Mouse (Mus musculus): Measurements from ENCODE around the gene Aqp3.

Aqp3 gene

DNA sequence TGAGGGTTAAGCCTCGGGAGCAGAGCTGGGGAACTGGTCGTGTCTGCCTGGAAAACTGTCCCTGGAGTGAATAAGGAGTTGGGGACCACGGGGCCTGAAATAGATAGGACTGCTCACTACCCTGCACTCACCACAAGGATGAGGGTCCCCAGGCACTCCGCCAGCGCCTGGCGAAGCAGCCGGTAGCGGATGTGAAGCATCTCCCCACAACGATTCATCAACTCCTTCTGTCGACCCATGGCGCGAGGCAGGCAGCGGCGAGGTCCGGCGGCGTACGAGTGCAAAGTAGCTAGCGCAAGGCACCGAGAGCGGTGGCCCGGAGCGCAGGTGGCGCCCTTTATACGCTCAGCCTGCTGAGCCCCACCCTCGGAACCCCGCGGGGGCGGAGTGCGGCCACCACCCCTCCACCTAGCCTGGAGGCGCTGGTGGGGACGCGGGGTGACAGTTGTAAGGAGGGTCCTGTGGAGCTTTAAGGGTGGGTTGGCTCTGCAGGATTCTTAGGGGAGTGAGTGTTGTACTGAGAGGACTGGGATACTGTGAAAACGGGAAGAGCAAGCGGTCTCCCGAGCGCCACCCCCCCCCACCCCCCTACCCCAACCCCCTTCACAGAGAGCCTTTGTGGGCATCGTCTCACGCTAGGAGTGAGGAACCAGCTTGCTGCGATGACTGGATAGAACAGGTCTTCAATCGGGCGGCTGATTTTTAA is at the start of gene Aqp3:
Gene Aqp3 (minus strand): TSS at position 313 of the 706 bp plus-strand sequence.
- DNase-seq, result no peak

DNA sequence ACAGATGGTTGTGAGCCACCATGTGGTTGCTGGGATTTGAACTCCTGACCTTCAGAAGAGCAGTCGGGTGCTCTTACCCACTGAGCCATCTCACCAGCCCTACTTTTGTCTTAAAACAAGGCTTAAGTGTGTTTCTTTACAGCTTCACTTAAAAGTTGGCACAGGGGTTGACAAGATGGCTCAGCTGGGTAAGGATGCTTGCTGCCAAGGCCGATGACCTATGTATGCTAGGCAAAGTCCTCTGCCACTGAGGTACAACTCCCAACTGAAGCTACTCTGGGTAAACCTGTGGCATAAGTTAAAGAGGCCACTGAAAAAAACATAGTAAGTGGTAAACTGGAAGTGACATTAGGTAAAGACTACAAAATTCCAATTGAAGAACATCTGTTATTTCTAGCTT is 44.6 kb upstream of the Aqp3 start:
- no peak for DNase-seq

- no peak for DNase-seq
Observed at GRCm38 (mm10) chr4:41140174-41140875, 42.3 kb upstream of the Aqp3 start.

DNA sequence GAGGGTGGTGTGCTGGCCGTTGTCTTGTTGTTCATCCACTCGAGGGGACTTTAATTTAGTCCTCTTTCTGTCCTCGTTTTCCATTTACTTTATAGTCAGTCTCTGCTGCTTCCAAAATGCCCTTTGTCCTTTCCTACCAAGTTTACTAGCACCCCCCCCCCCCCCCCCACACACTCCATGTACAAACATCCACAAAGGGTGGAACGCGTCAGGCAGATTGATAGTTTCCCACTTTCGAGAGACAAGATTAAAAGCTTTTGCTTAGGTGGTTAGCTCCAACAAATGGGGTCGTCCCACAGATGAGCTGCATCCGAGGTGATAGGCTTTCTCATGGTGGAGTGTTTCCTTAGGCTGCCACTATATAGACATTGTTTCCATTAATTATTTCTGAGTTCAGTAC is 38.8 kb upstream of the Aqp3 start:
- no peak for DNase-seq

DNA sequence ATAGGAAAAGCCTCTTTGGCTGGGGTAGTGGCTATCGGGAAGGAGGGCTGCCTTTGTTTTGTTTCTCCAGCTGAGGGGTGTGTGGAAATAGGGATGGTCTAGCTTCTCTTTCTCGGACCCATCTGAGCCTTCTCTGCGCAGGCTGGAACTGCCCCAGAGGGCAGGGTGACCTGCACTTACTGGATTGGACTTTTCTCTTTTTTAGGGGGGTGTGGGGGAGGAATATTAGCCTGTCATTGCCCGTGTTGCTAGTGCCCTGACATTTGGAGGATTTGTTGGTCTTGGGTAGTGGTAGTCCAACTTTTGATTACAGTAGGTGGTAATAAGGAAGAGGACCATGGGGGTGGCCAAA is 38.4 kb upstream of the Aqp3 start:
- no peak for DNase-seq

GRCm38 (mm10) chr4:41135711-41136453 is 37.9 kb upstream of the Aqp3 start, which contains the start of gene Ube2r2:
Gene Ube2r2 (plus strand): TSS chr4:41135743.
- peak; percentile 37 for DNase-seq

GRCm38 (mm10) chr4:41134935-41135710 is 37.1 kb upstream of the Aqp3 start:
- peak; percentile 77 for DNase-seq

GRCm38 (mm10) chr4:41133529-41134291 is 35.7 kb upstream of the Aqp3 start:
- DNase-seq, result no peak

DNA sequence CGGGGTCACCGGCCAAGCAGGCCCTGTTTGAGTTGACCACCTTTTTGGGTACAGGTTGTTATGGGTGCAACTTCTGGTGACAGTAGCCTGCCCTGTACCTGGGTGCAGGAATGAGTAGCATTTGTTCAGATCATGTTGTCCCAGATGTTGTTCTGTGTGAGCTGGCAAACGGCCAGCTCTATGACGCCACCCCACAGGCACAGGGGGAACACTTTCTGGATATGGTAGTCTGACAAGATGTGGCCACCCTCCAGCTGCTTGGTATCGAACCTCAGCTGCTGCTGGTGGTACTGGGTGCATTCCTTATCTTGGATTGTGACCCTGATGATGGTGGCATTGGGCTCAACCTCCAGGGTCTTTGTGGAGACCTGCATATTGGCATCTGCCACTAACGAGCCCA is 34.5 kb upstream of the Aqp3 start:
- no peak for DNase-seq

DNA sequence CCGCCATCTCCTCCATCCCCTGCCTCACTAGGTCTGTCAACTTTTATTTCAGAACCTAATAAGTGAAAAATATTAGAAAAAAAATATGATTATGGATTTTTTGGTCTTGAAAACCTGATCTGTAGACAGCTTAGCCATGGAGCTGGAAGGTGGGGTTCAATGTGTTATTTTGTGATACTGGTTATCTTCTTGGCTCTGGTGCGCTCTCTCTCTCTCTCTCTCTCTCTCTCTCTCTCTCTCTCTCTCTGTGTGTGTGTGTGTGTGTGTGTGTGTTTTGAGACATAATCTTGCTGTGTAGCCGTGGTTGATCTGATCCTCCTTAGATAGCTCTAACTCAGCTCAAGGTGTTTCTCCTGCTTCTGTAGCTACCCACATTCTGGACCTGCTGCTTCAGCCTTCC is 31.9 kb upstream of the Aqp3 start:
- DNase-seq, result no peak

GRCm38 (mm10) chr4:41129406-41129805 is 31.4 kb upstream of the Aqp3 start:
- no peak for DNase-seq

GRCm38 (mm10) chr4:41124180-41124951 is 26.4 kb upstream of the Aqp3 start, which contains the start of gene Nol6:
Gene Nol6 (minus strand): TSS chr4:41124455.
- DNase-seq, result peak; percentile 98

DNA sequence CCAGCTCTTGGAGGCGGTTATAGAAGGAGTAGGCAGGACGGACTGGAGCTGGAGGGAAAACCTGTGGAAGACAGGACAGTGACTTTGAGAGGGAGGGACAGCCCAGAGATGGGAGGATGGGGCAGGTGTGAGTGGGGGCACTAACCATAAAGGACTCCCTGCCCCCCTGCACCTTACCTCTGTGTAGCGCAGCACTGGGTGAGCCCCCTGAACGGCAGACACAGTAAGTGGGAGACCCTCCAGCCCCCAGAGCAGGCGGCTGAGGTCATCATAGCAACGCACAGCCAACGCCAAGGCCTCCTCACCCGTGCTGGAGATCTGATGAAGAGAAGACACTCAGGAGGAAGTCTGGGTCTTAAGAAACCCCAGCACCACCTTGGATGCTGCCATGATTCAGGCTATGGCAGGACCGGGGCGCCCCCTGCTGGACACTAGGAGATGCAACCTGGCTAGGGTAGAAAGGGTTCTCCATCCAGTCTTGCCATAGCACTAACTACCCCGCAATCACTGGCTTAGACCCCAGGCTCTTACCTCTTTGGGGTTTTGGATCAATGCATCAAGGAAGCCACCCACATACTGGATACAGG is 20.8 kb upstream of the Aqp3 start:
- DNase-seq, result no peak

DNA sequence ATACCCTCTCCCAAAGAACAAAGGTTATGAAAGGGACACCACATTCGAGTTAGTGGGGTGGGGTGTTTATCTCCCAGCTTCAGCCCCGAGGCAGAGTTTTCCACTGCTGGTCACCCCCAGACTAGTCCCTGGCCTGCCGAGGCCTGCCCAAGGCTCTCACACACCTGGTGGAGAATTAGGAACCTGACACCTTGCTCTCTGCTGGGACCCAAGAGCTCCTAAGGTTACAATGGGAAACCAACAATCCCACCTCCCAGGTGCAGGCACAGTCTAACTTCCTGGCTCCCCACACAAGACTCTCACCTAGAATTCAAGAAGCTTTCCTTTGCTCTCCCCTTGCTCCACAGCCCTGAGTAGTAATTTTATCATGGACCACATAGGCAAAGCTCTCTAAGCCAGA is 18.8 kb upstream of the Aqp3 start:
- DNase-seq, result no peak

- no peak for DNase-seq
Observed at GRCm38 (mm10) chr4:41115793-41116192, 17.8 kb upstream of the Aqp3 start.

DNA sequence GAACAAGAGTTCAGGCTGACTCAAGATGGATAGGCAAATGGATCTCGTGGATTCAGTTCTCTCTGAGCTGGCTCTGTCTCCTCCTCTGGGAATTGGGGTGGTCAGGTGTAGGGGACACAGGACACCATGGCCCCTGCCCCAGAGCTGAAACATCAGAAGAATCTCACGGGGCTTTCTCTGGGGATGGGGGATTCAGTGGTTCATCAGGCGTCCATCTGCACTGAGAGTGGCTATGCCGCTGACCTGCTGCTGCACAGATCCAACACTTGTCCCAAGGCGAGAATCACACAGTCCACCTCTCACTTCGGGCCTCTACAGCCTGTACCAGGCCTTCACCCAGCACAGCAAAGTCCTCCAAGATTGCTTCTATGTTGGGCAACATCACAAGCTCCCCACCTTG is 17.1 kb upstream of the Aqp3 start:
- no peak for DNase-seq

- no peak for DNase-seq
Observed at GRCm38 (mm10) chr4:41114358-41115070, 16.5 kb upstream of the Aqp3 start.

GRCm38 (mm10) chr4:41108717-41109425 is 10.9 kb upstream of the Aqp3 start:
- DNase-seq, result no peak

DNA sequence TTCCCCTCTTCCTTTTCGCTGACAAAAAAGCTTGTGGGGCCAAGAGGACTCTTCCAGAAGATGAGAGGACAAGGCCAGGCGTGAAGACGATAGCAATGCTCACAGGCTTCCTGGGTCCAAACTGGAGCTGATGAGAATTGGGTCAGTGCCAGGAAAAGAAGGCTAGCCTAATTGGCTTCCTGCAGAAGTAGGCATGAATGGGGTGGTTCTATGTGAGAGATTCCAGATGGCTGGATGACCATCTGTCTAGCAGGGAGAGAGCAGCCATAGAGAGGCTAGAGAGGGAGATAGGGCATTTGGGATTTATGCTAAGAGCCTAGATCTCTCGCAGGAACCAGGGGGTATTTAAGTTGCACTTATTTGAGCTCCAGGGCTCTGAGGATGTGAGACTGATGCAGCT is 9.5 kb upstream of the Aqp3 start:
- no peak for DNase-seq

GRCm38 (mm10) chr4:41102901-41103300 is 4.9 kb upstream of the Aqp3 start:
- DNase-seq, result no peak

All from right cerebral cortex, postnatal 25 days (tissue).